Mouse (Mus musculus): ENCODE results near the gene Chst7. TPM values are rescaled to one million over a fixed set of nuclear protein-coding genes. Genes with fewer than 3 reads are reported as not detected.

Gene Chst7
- total and polyA plus RNA-seq, 3 experiments, result not detected

DNA sequence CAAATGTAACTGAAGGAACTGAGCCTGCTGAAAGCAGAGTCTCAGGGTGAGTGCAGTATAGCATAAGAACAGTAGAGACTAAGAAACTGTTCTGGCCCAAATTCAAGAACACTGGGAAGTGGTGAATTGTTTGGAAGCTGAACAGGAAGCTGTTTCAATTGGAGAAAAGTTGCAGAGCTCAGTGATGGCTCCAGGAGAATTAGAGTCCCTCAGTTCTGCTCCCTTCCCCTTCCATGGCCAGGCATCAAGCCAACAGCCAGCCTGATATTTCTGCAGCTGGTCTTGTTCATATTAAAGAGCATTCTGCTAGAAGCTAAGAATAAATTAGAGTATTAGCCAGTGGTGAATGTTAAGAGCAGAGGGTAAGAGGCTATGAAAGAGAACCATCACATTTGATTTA is 7.3 kb downstream of the Chst7 start:
- TF ChIP-seq USF2 (IDR thresholded peaks at IDR 0.05; ENCODE audit: borderline replicate concordance in 1 of 2, insufficient read depth in 1 of 2, low read depth in 1 of 2, low read length in 2 of 2), result no peak
- TF ChIP-seq ZC3H11A (IDR thresholded peaks at IDR 0.05; ENCODE audit: low read depth, low read length), result no peak
- no peak for TF ChIP-seq CHD1 (IDR thresholded peaks at IDR 0.05; ENCODE audit: low read depth, low read length)
- no peak for TF ChIP-seq ZNF384 (IDR thresholded peaks at IDR 0.05; ENCODE audit: low read depth, low read length)
- no peak for TF ChIP-seq USF1 (IDR thresholded peaks at IDR 0.05; ENCODE audit: low read depth, low read length)
- no peak for TF ChIP-seq MAZ (IDR thresholded peaks at IDR 0.05; ENCODE audit: low read depth, low read length)
- no peak for TF ChIP-seq MYB (IDR thresholded peaks at IDR 0.05; ENCODE audit: low read depth, low read length)
- no peak for TF ChIP-seq ETS1 (IDR thresholded peaks at IDR 0.05; ENCODE audit: low read depth, low read length)
- TF ChIP-seq ZKSCAN1 (IDR thresholded peaks at IDR 0.05; ENCODE audit: low read depth, low read length), result no peak
- no peak for TF ChIP-seq POLR2AphosphoS2 (IDR thresholded peaks at IDR 0.05; ENCODE audit: low read length)
- no peak for TF ChIP-seq MEF2A (IDR thresholded peaks at IDR 0.05; ENCODE audit: extremely low read depth, insufficient replicate concordance, low read depth, low read length, poor library complexity, severe bottlenecking)
- no peak for TF ChIP-seq CHD2 (IDR thresholded peaks at IDR 0.05; ENCODE audit: low read length)
- no peak for TF ChIP-seq RCOR1 (IDR thresholded peaks at IDR 0.05; ENCODE audit: low read depth, low read length)
- no peak for TF ChIP-seq UBTF (IDR thresholded peaks at IDR 0.05; ENCODE audit: borderline replicate concordance, insufficient read depth, low read depth, low read length)
- no peak for TF ChIP-seq SIN3A (IDR thresholded peaks at IDR 0.05; ENCODE audit: low read length)
- Histone ChIP-seq H3K36me3 (ENCODE audit: control insufficient read depth in 1 of 2, insufficient read depth in 2 of 2, low read length in 2 of 2) (no peaks in the 10 kb centered on the region), H3K9me3 (replicated peaks; ENCODE audit: insufficient read depth, low read length) (no peaks in the 10 kb centered on the region), H3K9ac (ENCODE audit: control insufficient read depth, low read depth, low read length, poor library complexity, severe bottlenecking) (no peak overlapping the region), H3K79me2 (ENCODE audit: control insufficient read depth, insufficient read depth, low read length, poor library complexity) (no peaks in the 10 kb centered on the region), H3K27me3 (ENCODE audit: control insufficient read depth in 1 of 2, insufficient read depth in 2 of 2, low read length in 2 of 2) (no peaks in the 10 kb centered on the region), H3K27ac (ENCODE audit: control insufficient read depth, low read depth, low read length) (no peak overlapping the region), H3K4me3 (ENCODE audit: control insufficient read depth in 1 of 2, insufficient read depth in 1 of 2, low read depth in 2 of 2, low read length in 2 of 2) (no peak overlapping the region), H3K4me1 (ENCODE audit: control insufficient read depth in 1 of 2, insufficient read depth in 2 of 2, low read length in 2 of 2) (no peaks in the 10 kb centered on the region)
- DNase-seq (ENCODE audit: low read depth, low spot score), result no peak

DNA sequence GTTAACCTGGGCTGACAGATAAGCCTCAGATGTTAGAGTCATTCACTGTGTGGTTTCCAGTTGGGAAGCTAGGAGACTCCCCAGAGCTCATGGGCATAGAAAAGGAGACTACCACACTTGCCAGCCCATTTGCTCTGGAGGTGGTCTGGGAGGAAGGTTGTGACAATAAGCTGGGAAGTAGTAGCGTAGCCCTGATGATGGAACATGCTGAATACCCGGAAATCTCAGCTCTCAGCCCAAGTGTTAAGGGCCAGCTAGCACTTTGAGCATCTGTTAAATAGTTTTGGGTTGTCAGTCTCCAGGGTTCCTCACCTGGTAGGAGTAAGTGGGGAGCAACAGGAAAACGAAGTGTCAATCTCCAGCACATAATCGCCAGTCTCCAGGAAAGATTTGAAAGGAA is 10.8 kb downstream of the Chst7 start:
- Histone ChIP-seq H3K36me3 (ENCODE audit: control insufficient read depth in 1 of 2, insufficient read depth in 2 of 2, low read length in 2 of 2) (no peaks in the 10 kb centered on the region), H3K27ac (ENCODE audit: control insufficient read depth, low read depth, low read length) (no peak overlapping the region), H3K4me3 (ENCODE audit: control insufficient read depth in 1 of 2, insufficient read depth in 1 of 2, low read depth in 2 of 2, low read length in 2 of 2) (no peak overlapping the region), H3K79me2 (ENCODE audit: control insufficient read depth, insufficient read depth, low read length, poor library complexity) (no peaks in the 10 kb centered on the region), H3K9me3 (replicated peaks; ENCODE audit: insufficient read depth, low read length) (no peaks in the 10 kb centered on the region), H3K27me3 (ENCODE audit: control insufficient read depth in 1 of 2, insufficient read depth in 2 of 2, low read length in 2 of 2) (no peaks in the 10 kb centered on the region), H3K4me1 (ENCODE audit: control insufficient read depth in 1 of 2, insufficient read depth in 2 of 2, low read length in 2 of 2) (no peaks in the 10 kb centered on the region), H3K9ac (ENCODE audit: control insufficient read depth, low read depth, low read length, poor library complexity, severe bottlenecking) (no peak overlapping the region)
- DNase-seq (ENCODE audit: low read depth, low spot score), result no peak
- TF ChIP-seq GABPA (IDR thresholded peaks at IDR 0.05; ENCODE audit: low read depth, low read length), result no peak
- no peak for TF ChIP-seq HCFC1 (IDR thresholded peaks at IDR 0.05; ENCODE audit: low read depth, low read length)
- TF ChIP-seq ELF1 (IDR thresholded peaks at IDR 0.05; ENCODE audit: low read depth, low read length), result no peak
- TF ChIP-seq GATA1 (IDR thresholded peaks at IDR 0.05; ENCODE audit: low read depth, low read length), result no peak
- TF ChIP-seq ZKSCAN1 (IDR thresholded peaks at IDR 0.05; ENCODE audit: low read depth, low read length), result no peak
- TF ChIP-seq MXI1 (IDR thresholded peaks at IDR 0.05; ENCODE audit: low read depth, low read length), result no peak
- TF ChIP-seq E2F4 (IDR thresholded peaks at IDR 0.05; ENCODE audit: borderline replicate concordance, low read depth, low read length), result no peak
- TF ChIP-seq MAX (IDR thresholded peaks at IDR 0.05; ENCODE audit: low read length), result no peak
- TF ChIP-seq POLR2AphosphoS2 (IDR thresholded peaks at IDR 0.05; ENCODE audit: low read length), result no peak
- no peak for TF ChIP-seq MYB (IDR thresholded peaks at IDR 0.05; ENCODE audit: low read depth, low read length)
- no peak for TF ChIP-seq TAL1 (IDR thresholded peaks at IDR 0.05; ENCODE audit: low read length)
- no peak for TF ChIP-seq CTCF (IDR thresholded peaks at IDR 0.05 in 2 of 3, conservative IDR thresholded peaks at IDR 0.05 in 1 of 3; ENCODE audit: control insufficient read depth in 1 of 3, insufficient read depth in 1 of 3, low read depth in 2 of 3, low read length in 3 of 3, poor library complexity in 1 of 3, severe bottlenecking in 1 of 3)
- TF ChIP-seq POLR2AphosphoS5 (IDR thresholded peaks at IDR 0.05; ENCODE audit: borderline replicate concordance, low read depth, low read length), result no peak
- no peak for TF ChIP-seq JUND (IDR thresholded peaks at IDR 0.05; ENCODE audit: low read depth, low read length)
- no peak for TF ChIP-seq RAD21 (IDR thresholded peaks at IDR 0.05; ENCODE audit: low read depth, low read length)
- TF ChIP-seq USF2 (IDR thresholded peaks at IDR 0.05; ENCODE audit: borderline replicate concordance in 1 of 2, insufficient read depth in 1 of 2, low read depth in 1 of 2, low read length in 2 of 2), result no peak
